Mouse (Mus musculus) ovary, postnatal 36 days (tissue): ENCODE results near the gene Sh3bp2.

ENCODE experiments used
- DNase-seq: peaks from one replicate; pipeline ENCODE4 v3.0.0; 2022; ENCODE audit warnings: low spot score, mixed read lengths

The Sh3bp2 gene

GRCm38 (mm10) chr5:34525663-34526476 lies at the start of gene Sh3bp2:
TSS of gene Sh3bp2 (plus strand) at chr5:34525838.
- DNase-seq: peak; percentile 97

GRCm38 (mm10) chr5:34480926-34481325 lies 44.7 kb upstream of the Sh3bp2 start:
- no peak for DNase-seq

GRCm38 (mm10) chr5:34485731-34486130 lies 39.9 kb upstream of the Sh3bp2 start:
- no peak for DNase-seq

- DNase-seq: peak; percentile 13
Measured at GRCm38 (mm10) chr5:34487320-34488090, 38.1 kb upstream of the Sh3bp2 start.

- no peak for DNase-seq
Measured at GRCm38 (mm10) chr5:34488741-34489417, 36.8 kb upstream of the Sh3bp2 start.

- DNase-seq: no peak
Measured at GRCm38 (mm10) chr5:34489418-34489787, 36.2 kb upstream of the Sh3bp2 start.

GRCm38 (mm10) chr5:34496745-34497144 lies 28.9 kb upstream of the Sh3bp2 start:
- DNase-seq: no peak

GRCm38 (mm10) chr5:34500886-34501285 lies 24.8 kb upstream of the Sh3bp2 start:
- no peak for DNase-seq

- no peak for DNase-seq
Measured at GRCm38 (mm10) chr5:34501588-34501987, 24.1 kb upstream of the Sh3bp2 start.

GRCm38 (mm10) chr5:34502411-34502810 lies 23.2 kb upstream of the Sh3bp2 start:
- DNase-seq: no peak

GRCm38 (mm10) chr5:34502821-34503220 lies 22.8 kb upstream of the Sh3bp2 start:
- no peak for DNase-seq

GRCm38 (mm10) chr5:34512486-34512885 lies 13.2 kb upstream of the Sh3bp2 start:
- DNase-seq: no peak

GRCm38 (mm10) chr5:34513466-34514217 lies 12.0 kb upstream of the Sh3bp2 start, which contains the start of gene Tnip2:
TSS of gene Tnip2 (minus strand) at chr5:34513991.
- DNase-seq: peak; percentile 97

GRCm38 (mm10) chr5:34514218-34514566 lies 11.4 kb upstream of the Sh3bp2 start:
- DNase-seq: no peak

- no peak for DNase-seq
Measured at GRCm38 (mm10) chr5:34515096-34515495, 10.5 kb upstream of the Sh3bp2 start.

GRCm38 (mm10) chr5:34517913-34518312 lies 7.7 kb upstream of the Sh3bp2 start:
- DNase-seq: peak; percentile 78

- DNase-seq: no peak
Measured at GRCm38 (mm10) chr5:34519389-34519910, 6.2 kb upstream of the Sh3bp2 start.

- DNase-seq: no peak
Measured at GRCm38 (mm10) chr5:34520458-34521209, 5.0 kb upstream of the Sh3bp2 start.

GRCm38 (mm10) chr5:34521337-34521736 lies 4.3 kb upstream of the Sh3bp2 start:
- DNase-seq: no peak

- DNase-seq: no peak
Measured at GRCm38 (mm10) chr5:34523958-34524485, 1.6 kb upstream of the Sh3bp2 start.

- DNase-seq: no peak
Measured at GRCm38 (mm10) chr5:34524511-34524910, 1.1 kb upstream of the Sh3bp2 start.
